Mouse (Mus musculus) kidney, adult 11 months (tissue): Measurements from ENCODE around the gene 1190005I06Rik.
"Not testable (repeated sequence)": the region's sequence is repeated elsewhere in the genome, so short reads cannot be mapped to it uniquely, and the experiment has no call there.

Source experiments
- DNase-seq: peaks from one replicate; pipeline ENCODE4 v3.0.0; 2022

1190005I06Rik gene

DNA sequence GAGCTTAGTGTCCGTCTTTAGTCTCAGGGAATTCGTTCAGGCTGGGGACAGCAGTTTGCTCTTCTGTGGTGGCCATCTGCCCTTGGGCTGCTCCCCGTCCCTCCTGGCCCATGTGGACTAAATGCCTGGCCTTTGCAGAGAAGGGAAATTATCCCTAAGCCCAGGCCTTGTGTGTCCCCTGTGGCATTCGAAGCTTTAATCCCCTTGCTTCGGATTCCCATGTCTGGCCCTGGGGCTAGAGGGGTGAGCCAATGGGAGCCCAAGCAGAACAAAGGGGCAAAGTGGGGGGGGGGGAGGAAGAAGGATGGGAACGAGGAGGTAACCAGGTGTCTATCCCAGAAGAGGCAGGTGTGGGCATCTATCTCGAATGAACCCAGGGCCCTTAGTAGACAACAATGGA is at the start of gene 1190005I06Rik:
1190005I06Rik (minus strand) TSS at position 101 of the 400 bp plus-strand sequence.
- DNase-seq, result no peak

DNA sequence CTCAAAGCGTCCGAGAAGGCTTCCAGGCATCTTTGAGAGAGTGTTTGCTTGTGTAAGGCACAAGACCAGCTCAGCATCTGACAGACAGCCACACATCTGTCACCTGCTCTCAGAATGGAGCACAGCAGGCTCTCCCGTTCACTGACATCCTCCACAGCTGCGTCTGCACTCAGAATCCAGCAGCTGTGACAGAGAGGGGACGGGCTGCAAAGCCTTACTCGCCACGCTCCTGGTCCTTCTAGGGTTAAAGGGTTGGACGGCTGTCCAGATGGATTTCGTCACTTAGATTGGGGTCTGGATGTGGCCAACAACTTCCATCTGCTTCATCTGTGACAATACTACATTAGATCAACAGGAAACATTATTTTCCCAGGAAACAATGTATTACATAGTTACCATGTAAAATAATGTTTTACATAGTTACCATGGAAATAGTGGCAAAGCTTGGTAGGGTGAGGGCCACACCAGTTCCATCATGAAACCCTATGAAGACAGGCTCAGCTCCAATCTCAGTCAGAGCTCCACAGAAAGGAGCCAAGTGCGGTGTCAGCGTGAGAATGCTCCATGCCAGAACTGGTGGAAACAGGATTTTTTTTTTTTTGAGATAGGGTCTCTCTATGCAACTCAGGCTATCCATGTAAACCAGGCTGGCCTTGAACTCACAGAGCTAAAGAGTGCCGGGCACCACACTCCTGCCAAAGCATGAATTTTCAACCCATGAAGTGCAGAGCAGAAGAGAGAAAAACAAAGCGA is 49.1 kb upstream of the 1190005I06Rik start:
- no peak for DNase-seq

DNA sequence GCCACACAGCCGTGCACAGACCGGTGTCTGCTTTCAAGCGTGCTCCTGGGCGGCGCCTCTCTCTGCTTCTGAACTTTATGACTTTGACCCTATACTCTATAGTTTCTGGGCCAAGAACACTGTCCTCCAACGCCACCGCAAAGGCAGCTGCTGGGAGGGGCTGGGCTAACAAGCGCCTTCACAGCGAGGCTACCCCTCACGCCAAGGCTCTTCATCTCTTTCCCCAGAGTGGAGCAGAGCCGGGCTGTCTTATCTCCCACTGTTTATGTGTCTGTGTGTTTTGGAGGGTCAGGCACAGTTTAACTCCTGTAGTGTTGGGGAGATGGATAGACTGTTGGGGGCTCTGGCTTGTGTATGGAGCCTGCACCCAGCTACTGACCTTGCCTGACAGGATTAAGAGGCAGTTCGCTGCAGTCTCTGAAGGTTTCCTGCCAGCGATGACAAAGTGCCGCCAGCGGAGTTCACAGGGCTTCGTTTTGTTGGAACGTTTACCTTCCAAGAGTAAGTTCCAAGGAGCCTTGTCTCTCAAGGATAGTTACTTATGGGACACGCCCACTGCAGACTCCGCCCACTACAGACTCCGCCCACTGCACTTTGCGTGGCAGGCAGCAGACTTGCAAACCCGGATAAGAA is 46.5 kb upstream of the 1190005I06Rik start:
- no peak for DNase-seq

DNA sequence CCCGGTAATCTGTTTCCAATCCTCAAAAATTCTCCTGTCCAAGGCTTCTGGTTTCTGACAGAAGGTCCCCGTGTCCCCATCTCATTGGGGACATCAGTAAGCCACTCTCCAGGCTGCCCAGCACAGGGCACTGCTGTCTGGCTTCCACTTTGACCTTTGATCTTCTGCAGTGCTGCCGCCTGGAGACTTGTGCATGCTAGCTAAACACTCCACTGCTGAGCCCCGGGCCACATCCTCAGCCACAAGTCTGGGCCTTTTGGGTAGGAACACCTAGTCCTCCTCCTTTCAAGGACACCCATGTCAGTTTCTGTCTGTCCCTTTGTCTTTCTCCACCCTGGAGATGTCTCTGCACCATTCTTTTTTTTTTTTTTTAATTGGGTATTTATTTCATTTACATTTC is 45.5 kb upstream of the 1190005I06Rik start:
- no peak for DNase-seq

DNA sequence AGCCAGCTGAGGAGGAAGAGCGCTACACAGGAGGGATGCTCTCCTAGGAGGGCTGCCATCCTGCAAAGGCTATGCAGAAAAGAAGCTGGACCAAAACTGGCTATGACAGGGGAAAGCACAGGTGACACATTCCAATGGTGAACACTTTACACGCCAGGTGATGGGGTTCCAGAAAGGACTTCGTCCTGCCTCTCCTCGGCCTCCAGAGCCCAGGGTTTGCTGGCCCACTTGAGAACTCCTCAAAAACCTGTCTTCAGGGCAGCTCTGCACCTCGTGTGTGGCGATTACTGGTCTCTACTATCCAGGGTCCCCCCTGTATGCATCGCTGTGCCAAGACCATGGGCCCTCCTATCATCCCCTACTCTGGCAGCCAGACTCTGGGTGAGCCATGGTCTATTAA is 41.1 kb upstream of the 1190005I06Rik start:
- DNase-seq, result no peak

DNA sequence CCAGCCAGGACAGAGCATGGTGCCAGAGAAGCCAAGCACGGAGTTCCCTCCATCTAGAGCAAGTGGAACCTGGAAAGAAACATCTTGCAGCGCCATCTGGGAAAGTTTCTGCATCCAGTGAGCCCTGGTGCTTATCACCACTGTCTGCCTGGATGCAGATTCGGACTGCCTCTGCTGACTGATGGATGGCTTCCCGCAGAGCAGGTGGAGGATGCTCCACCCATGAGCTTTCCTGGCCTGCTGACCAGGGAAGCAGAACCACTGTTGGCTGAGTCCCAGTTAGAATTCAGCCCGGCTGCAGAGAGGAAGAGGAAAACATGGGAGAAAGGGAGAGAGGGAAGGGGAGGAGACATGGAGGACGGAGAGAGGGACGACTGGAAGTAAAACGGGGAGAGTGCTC is 40.4 kb upstream of the 1190005I06Rik start:
- peak; percentile 65 for DNase-seq

DNA sequence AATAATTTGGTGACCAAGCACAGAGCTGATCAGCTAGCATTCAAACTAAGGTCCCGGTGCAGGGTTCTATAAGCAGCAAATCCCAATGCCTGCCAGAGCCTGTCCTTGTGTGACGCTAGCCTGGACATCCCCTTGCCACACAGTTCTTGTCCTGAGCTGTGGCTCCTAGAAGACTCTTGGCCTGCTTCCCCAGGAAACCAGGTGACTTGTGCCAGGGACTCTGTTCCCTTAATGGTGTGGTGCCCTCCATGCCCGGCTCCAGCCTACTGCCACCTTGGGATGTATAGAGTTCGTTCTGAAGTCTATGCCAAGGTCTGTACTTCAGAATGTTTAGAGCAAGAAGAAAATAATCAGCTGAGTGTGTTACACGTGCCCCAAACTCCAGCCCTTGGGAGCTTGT is 39.1 kb upstream of the 1190005I06Rik start:
- no peak for DNase-seq

DNA sequence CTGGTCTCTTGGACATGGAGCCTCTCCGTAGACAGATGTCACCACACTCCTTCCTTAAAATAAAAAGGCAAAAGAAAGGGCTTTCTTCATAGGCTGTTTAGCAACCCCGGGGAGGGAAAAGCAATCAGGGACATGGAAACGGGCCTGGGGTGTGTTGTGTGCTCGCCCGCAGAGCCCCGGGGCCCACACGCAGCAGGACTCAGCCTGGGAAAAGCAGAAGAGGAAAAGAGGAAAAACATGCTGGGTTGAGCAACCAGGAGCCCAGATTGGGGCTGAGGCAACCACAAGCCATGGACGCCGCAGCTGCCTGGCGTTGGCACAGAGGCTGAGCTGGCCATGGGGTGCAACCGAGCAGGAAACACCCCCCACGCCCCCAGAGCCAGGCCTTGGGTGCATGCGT is 38.6 kb upstream of the 1190005I06Rik start:
- no peak for DNase-seq

DNA sequence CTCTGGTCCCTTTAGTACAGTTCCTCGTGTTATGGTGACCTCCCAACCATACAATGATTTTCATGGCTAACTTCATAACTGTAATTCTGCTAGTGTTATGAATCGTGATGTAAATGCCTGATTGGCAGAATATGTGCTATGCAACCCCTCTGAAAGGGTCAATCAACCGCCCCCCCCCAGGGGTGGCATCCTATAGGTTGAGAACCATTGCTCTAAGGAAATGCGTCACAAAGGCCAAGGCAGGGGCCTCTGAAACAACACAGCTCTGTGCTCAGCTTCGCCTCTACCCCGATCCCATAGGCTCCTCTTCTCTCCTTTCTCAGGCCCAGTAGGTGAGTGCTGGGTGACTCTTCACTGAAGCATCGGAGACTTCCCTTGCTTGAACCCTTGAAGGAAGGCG is 38.2 kb upstream of the 1190005I06Rik start:
- DNase-seq, result no peak

DNA sequence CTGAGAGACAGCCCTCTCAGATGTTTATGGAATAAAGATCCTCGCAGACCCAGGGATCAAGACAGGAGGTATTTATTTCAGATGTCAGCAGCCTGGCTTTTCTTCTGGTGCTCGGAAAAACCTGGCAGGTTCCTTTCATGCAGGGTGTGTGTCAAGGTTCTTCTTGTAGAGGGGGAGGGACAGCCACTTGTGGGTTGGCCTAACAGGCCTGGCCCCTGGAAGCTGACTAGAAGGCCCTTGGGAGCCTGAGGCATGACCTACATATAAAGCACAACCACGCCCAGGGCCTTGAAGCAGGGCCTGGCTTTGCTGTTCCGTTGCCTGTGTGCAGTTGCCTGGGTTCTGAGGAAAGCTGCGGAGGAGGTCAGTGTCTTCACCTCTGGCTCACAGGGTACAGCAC is 37.7 kb upstream of the 1190005I06Rik start:
- no peak for DNase-seq

DNA sequence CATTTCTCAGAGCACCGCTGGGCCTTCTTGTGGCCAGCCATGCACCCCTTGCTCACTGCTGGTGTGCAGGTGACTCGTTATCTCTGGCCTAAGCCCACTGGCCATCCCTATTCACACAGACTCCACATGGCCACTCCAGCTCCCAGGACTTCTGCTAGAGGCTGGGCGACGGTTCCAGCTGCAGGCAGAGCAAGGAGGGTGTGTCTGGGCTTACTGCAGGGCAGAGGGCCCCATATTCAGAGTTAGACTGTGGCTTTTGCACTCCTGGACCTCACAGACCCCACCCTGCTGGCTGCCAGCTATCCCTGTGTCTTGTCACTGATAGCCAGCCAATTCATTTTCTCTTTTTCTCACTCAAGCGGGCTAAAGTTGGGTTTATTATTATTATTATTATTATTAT is 36.6 kb upstream of the 1190005I06Rik start:
- DNase-seq, result no peak

DNA sequence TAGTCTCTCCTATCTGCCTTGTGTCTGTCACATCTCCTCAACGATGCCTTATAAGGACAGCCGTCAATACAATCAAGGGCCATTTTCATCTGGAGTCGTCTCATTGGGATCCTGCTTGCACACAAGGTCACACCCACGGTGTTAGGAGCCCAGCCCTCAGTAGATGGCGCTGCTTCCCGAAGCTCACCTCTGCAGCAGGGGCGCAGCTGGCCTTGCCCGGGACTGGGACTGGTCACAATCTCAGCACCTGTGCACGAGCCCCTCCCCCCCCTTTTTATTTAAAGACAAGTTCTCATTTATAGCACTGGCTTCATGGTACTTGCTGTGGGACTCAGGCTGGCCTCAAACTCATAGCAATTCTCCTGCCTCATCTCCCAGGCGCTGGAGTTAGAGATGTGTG is 36.2 kb upstream of the 1190005I06Rik start:
- peak; percentile 68 for DNase-seq

DNA sequence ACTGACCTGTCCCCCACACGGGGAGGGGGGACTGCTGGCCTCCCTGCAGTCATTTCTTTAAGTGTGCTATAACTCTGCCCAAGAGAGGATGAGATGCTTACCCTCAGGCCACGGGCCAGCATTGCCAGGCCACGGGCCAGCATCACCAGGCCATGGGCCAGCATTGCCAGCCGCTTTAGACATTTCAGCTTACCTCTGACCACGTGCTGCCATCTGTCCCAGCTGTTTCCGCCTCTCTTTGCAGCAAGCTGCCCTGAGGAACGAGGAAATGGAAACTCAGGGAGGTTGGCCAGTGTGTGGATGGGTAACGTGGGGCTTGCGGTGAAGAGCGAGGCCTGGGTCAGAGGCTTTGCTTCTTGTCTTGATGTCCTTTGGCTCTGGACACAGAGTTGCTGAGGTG is 33.7 kb upstream of the 1190005I06Rik start:
- no peak for DNase-seq

DNA sequence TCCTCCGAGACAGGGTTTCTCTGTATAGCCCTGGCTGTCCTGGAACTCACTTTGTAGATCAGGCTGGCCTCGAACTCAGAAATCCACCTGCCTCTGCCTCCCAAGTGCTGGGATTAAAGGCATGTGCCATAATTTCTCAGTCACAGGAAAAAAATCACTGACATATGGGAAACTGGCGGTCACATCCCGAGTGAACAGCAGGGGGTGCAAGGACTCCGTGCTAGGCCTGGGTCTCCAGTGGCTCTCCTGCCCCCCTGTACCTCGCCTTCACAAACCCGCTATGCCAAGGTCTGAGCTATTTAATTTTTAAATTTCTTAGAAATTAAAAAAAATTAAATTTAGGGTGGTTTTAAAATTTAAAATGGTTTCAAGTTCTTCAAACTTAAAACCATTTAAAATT is 33.0 kb upstream of the 1190005I06Rik start:
- not testable (repeated sequence) for DNase-seq

DNA sequence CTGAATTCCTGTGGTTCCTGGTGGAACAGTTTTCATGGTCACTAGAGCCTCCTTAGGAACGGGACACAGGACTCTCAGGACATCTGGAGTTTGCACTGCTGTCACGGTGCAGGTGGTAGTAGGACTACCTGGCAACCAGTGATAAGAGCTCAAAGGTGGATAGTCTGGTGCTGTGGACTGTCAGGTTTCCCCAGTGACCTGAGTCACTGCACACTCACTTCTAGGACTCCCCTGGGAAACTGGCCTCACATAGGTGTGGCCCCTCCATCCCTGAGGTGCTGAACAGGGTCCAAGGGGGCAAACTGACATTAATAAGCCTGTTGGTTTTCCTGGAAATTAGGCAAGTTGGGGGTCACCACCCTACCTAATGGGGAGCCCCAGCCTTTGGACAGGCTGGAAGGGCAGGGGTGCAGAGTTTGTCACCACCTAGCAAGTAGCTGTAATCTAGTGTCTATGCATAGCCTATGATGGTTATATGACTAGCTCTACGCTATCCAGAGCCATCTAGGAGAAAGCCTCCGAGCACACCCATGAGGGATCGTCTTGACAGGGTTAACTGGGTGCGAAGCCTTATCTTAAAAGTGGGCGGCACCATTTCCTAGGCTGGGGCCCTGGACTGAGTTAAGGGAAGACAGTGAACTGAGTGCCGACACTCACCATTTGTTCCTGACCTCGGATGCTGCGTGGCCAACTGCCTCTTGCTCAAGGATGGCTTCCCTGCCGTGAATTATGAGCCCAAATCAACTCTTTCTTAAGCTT is 32.4 kb upstream of the 1190005I06Rik start:
- DNase-seq, result no peak

DNA sequence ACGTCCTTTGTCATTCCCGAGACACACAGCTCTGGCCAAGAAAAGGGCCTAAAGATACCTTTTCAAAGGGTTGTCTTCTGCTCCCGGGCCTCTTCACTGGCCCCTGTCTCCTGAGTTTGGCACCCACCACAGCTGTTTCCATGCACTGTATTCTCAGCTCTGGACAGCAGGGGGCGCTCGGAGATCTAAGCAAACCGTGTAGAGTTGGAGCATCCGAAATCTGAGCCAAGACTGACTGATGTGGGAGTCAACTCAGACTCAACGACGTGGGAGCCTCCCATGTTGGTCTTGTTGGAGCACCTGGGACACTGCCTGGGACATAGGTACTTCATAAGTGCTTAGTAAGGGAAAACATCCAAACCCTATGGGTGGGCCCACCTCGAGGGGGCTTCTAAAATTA is 31.0 kb upstream of the 1190005I06Rik start:
- peak; percentile 66 for DNase-seq

DNA sequence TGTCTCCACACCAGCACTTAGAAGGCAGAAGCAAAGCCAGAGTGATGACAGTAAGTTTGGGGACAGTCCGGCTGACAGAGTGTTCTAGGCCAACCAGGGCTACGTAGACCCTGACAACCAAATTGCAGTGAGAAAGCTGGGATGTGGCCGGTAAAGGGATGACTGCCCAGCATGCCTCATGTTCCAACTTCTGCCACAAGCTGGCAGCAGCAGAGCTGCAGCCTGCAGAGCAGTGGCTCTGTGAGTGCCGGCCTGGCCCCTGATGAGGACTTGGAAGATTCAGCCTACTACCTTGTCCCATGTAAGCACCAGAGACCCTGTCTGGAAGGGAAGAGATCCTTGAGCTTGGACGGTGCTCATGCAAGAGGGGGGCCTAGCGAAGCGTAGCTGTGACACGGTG is 28.3 kb upstream of the 1190005I06Rik start:
- DNase-seq, result no peak

DNA sequence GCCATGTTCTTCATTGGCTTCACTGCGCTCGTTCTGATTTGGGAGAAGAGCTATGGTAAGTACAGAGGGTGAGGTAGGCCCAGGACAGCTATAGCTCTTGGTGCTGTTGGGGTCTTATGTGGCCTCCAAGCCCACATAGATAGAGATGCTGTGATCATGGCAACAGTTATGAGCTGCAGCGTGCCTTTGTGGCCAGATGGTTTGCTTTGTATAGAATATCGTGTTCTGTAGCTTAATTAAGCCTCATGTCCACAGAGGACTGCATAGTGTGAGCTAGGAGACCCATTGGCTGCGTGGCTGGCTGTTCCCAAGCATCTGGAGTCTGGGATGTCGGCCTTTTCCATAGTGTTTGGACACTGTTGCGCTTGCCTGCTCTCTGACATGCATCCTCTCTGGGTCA is 25.9 kb upstream of the 1190005I06Rik start:
- DNase-seq, result no peak

DNA sequence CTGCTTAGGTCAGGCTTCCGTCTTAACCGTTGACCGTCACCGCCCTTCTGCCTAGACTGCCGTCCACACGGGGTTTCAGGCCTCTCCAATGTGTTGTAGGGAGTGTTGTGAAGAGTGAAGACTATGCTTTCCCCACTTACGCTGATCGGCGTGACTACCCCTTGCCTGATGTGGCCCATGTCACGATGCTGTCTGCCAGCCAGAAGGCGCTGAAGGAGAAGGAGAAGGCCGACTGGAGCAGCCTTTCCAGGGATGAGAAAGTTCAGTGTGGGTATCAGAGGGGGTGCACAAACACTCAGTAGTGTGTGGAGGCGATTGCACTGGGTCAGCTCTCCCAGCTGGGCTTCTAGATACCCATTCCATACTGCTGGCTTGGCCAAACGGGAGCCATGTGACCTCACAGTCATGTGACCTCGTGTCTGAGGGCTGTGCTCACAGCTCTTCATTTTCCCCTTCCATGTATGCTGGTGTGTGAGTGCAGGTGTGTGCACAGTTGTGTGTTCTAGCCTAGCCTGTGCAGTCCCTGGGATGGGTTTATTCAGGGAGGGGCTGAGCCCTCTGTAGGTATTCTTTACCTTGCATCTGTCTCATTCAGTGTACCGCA is 25.3 kb upstream of the 1190005I06Rik start:
- no peak for DNase-seq

DNA sequence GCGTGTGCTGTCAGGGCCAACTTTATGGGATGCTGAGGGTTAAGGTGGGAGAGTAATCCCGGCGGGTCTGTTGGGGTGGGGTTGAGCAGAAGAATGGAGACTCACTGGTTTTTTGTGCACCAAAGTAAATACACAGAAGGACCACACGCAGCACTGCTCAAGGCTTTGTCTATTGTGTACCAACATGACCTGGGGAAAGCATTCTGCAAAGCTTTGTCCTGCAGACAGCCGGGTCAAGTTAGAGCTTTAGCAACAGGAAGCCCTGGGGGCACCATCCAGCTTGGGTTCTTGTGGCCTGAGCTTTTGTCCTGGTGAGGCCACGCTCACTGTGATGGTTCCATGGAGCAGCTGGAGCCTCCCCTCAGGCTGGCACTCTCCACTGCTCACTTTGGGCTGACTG is 24.3 kb upstream of the 1190005I06Rik start:
- DNase-seq, result no peak

DNA sequence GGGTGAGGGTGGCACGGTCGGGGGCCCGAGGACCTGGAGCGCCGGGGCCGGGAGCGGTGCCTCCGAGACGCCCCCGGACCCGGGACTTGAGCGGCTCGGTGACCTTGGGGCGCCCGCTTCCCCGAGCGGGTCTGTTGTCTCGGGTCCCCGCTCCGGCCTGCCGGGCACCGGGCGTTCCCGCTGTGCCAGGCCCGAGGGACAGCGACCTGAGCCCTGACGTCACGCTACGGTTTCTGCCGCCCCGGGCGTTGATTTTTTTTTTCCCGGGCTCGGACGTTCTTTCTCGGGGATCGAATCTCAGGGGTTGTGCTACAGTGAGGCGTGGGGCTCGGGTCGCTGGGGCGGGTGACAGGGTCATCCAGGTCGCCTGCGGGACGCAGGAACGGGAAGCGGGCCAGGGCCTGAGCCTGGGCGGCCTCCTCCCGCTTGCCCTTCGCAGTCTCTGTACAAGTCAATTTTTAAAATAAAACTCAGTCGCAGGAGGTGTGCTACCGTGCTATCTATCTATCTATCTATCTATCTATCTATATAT is 21.0 kb upstream of the 1190005I06Rik start, which contains the start of gene Emc8:
Emc8 (minus strand) TSS at position 200 of the 532 bp plus-strand sequence.
- no peak for DNase-seq

DNA sequence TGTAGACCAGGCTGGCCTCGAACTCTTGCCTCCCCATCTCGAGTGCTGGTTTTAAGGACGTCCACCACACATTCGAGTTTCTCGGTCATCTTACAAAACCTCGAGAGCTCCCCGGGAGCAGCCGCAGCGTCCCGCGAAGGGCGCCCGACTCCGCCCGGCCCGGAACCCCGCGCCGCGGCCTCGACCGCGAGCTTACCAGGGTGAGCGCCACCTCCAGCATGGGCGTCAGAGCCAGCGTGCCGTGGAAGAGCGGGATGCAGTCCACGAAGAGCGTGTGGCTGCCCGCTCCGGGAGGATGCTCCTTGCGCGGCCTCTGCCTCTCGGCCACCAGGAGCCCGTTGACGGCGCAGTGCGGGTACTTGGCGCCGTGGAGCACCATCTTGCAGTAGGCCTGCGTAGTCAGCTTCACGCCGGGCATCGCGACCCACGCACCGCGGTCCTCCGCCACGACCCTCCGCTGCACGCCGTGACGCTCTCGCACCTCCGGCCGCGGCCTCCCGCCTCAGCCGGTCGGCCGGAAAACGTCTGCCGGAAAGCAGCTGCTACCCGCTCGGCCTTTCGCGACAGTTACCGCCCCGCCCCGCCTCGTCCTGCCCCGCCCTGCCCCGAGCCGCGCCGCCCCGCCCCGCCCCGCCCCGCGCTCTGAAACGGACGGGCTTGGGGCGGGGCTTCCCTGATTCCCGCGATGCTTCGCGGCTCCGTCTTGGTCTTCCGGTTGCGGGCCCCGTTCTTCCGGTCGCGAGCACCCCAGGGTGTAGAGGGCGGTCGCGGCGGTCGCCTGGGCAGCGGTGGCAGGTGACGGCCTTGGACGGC is 20.3 kb upstream of the 1190005I06Rik start, which contains the start of the genes Gm27021 and Cox4i1:
Gm27021 (minus strand) TSS at position 519 of the 813 bp plus-strand sequence.
Cox4i1 (plus strand) TSS at position 662 of the 813 bp plus-strand sequence.
- DNase-seq, result peak; percentile 89
